In the genomic region with DNA sequence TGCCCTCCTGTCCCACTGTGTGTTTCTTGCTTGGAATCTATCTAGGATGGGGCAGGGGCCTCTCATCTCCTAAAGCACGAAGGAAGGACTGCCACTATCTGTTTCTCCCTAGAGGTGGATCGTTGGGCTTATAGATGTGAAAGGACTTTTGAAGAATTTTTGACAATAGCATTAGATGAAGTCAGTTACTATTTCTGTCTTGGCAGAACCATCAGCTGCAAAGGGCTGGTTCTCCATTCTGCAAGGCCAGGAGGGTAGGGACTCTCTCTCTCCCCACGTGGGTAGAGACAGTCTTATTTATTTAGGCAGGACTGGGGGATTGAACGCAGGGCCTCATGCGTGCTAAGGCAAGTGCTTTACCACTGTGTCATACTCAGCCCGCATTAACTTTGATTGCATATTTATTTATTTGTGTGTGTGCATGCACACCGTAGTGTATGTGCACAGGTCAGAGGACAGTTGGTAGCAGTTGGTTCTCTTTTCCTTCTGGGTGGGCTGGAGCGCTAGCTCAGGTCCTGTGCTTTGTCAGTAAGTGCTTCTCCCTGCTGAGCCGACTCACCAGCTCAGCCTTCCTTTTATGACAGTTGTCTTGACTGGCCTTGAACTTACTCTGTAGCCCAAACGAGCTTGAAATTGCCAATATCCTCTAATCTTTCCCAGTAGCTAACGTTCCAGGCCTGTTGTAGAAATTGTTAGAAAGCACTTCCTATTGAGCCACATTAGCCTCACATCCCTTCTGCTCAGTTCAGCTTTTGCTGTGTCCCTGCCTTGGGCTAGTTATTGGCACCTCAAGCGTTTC, we compare ENCODE assay signal across 14 mouse cellular contexts. TPM values are rescaled to one million over a fixed set of nuclear protein-coding genes. Genes with fewer than 3 reads are reported as not detected.
A peak's percentile ranks its signal among the peaks of the same experiment; 100 is the strongest.
DNase-seq lines count a peak whose midpoint lies in the region; ATAC-seq and TF ChIP-seq lines count a peak whose summit lies in the region.
"Had no signal": no experiment of that assay in that cellular context is flagged by ENCODE, and none has a peak within 500 bp of the region (broad histone marks: within the 10 kb centered on the region; RNA-seq: fewer than 3 reads in every experiment).

No protein-coding gene starts in this region.

- TF ChIP-seq EP300 in lung, postnatal 0 days (IDR thresholded peaks at IDR 0.05): no peak

- no peak overlapping the region for H3K27ac ChIP-seq in heart, embryonic 11.5 days (ENCODE audit: low read depth, low read length)
- no peak overlapping the region for H3K27ac ChIP-seq in lung, postnatal 0 days (ENCODE audit: low read length)
- peak overlapping the region; percentile 88; the same call in 1 of the 2 replicates for H3K27ac ChIP-seq in embryonic facial prominence, embryonic 14.5 days (replicated peaks; ENCODE audit: low read depth, low read length)
- no peak overlapping the region for H3K27ac ChIP-seq in stomach, embryonic 15.5 days
- H3K27ac ChIP-seq: neural tube, embryonic 15.5 days had no signal

- H3K4me1 ChIP-seq in heart, embryonic 11.5 days (ENCODE audit: control insufficient read depth, insufficient read depth, low read length): peaks cover 13% of the 10 kb centered on the region; the same call in 1 of the 2 replicates
- H3K4me1 ChIP-seq in lung, postnatal 0 days (ENCODE audit: insufficient read depth, low read depth, low read length): peaks cover 7% of the 10 kb centered on the region; the same call in 1 of the 2 replicates
- H3K4me1 ChIP-seq in lung, adult 2 months (ENCODE audit: control insufficient read depth, insufficient read depth, low read length): peaks cover 5% of the 10 kb centered on the region; the same call in 1 of the 2 replicates
- H3K4me1 ChIP-seq in embryonic facial prominence, embryonic 14.5 days (ENCODE audit: control insufficient read depth, insufficient read depth, low read length): peaks cover 9% of the 10 kb centered on the region
- peaks cover 22% of the 10 kb centered on the region for H3K4me1 ChIP-seq in stomach, embryonic 15.5 days

- H3K36me3 ChIP-seq in heart, embryonic 11.5 days (ENCODE audit: control insufficient read depth, insufficient read depth, low read length): no peaks in the 10 kb centered on the region
- no peaks in the 10 kb centered on the region for H3K36me3 ChIP-seq in lung, postnatal 0 days (ENCODE audit: insufficient read depth, low read length)
- no peaks in the 10 kb centered on the region for H3K36me3 ChIP-seq in embryonic facial prominence, embryonic 14.5 days (ENCODE audit: control insufficient read depth, insufficient read depth, low read length)
- no peaks in the 10 kb centered on the region for H3K36me3 ChIP-seq in stomach, embryonic 15.5 days
- H3K36me3 ChIP-seq: hindbrain, embryonic 12.5 days; neural tube, embryonic 15.5 days had no signal

- no peaks in the 10 kb centered on the region for H3K9me3 ChIP-seq in heart, embryonic 11.5 days (replicated peaks; ENCODE audit: control insufficient read depth, low read length)
- H3K9me3 ChIP-seq in lung, postnatal 0 days (ENCODE audit: low read length): no peaks in the 10 kb centered on the region
- H3K9me3 ChIP-seq in embryonic facial prominence, embryonic 14.5 days (ENCODE audit: control insufficient read depth, low read length): no peaks in the 10 kb centered on the region
- no peaks in the 10 kb centered on the region for H3K9me3 ChIP-seq in stomach, embryonic 15.5 days
- H3K9me3 ChIP-seq: hindbrain, embryonic 12.5 days; neural tube, embryonic 15.5 days had no signal

- WGBS in heart, embryonic 11.5 days (ENCODE audit: insufficient replicate concordance): 63% methylated on average over 12 of the region's 12 CpGs
- WGBS in lung, postnatal 0 days: 52% methylated on average over 12 of the region's 12 CpGs
- WGBS in lung, adult 2 months: 47% methylated on average over 12 of the region's 12 CpGs
- 59% methylated on average over 12 of the region's 12 CpGs for WGBS in embryonic facial prominence, embryonic 14.5 days
- WGBS in stomach, embryonic 15.5 days: 51% methylated on average over 12 of the region's 12 CpGs

- no peaks in the 10 kb centered on the region for H3K27me3 ChIP-seq in heart, embryonic 11.5 days (ENCODE audit: control insufficient read depth, insufficient read depth, low read length)
- no peaks in the 10 kb centered on the region for H3K27me3 ChIP-seq in lung, postnatal 0 days (replicated peaks; ENCODE audit: insufficient read depth, low read length)
- no peaks in the 10 kb centered on the region for H3K27me3 ChIP-seq in embryonic facial prominence, embryonic 14.5 days (replicated peaks; ENCODE audit: control insufficient read depth, insufficient read depth, low read length)
- no peaks in the 10 kb centered on the region for H3K27me3 ChIP-seq in stomach, embryonic 15.5 days (replicated peaks)
- H3K27me3 ChIP-seq: hindbrain, embryonic 12.5 days had no signal

- TF ChIP-seq POLR2A in lung, adult 2 months (IDR thresholded peaks at IDR 0.05; ENCODE audit: borderline replicate concordance, extremely low read depth, low read depth, low read length): no peak

- no peak for TF ChIP-seq CTCF in lung, postnatal 0 days (IDR thresholded peaks at IDR 0.05)
- no peak for TF ChIP-seq CTCF in lung, adult 2 months (IDR thresholded peaks at IDR 0.05; ENCODE audit: insufficient read depth, low read length)

- H3K4me3 ChIP-seq in heart, embryonic 11.5 days (ENCODE audit: low read depth, low read length): no peak overlapping the region
- no peak overlapping the region for H3K4me3 ChIP-seq in lung, postnatal 0 days (ENCODE audit: low read depth, low read length)
- H3K4me3 ChIP-seq in lung, adult 2 months (replicated peaks; ENCODE audit: extremely low read depth, low read depth, low read length): no peak overlapping the region
- no peak overlapping the region for H3K4me3 ChIP-seq in embryonic facial prominence, embryonic 14.5 days (ENCODE audit: low read depth, low read length)
- H3K4me3 ChIP-seq in stomach, embryonic 15.5 days (replicated peaks): no peak overlapping the region
- H3K4me3 ChIP-seq: hindbrain, embryonic 12.5 days had no signal

- no peak for ATAC-seq in heart, embryonic 11.5 days (replicated peaks; ENCODE audit: insufficient number of reproducible peaks, low FRiP score, low TSS enrichment)
- ATAC-seq in lung, postnatal 0 days: no peak
- ATAC-seq in embryonic facial prominence, embryonic 14.5 days (ENCODE audit: low read depth): no peak
- no peak for ATAC-seq in stomach, embryonic 15.5 days (ENCODE audit: insufficient read depth, low FRiP score, low read depth)
- ATAC-seq: midbrain, embryonic 16.5 days had no signal

- 0 out of 2 replicates have a peak overlapping the region, but pooled peaks have one; percentile 16 for H3K9ac ChIP-seq in heart, embryonic 11.5 days (ENCODE audit: low read depth, low read length)
- no peak overlapping the region for H3K9ac ChIP-seq in lung, postnatal 0 days (replicated peaks; ENCODE audit: low read depth)
- H3K9ac ChIP-seq in embryonic facial prominence, embryonic 14.5 days (ENCODE audit: low read depth, low read length): no peak overlapping the region
- H3K9ac ChIP-seq in stomach, embryonic 15.5 days: no peak overlapping the region
- H3K9ac ChIP-seq: neural tube, embryonic 15.5 days had no signal

- DNase-seq in heart, adult 8-10 months (ENCODE audit: low spot score): no peak
- no peak for DNase-seq in lung, postnatal 0 days (ENCODE audit: low spot score)
- no peak for DNase-seq in lung, adult 2 months
- no peak for DNase-seq in embryonic facial prominence, embryonic 14.5 days (ENCODE audit: low spot score)
- no peak for DNase-seq in kidney, adult 18-20 months
- no peak for DNase-seq in spleen, postnatal 4 days (ENCODE audit: low spot score in 2 of 2)
- DNase-seq: cerebellum, postnatal 14 days; right cerebral cortex, adult 18-20 months had no signal

- H3K4me2 ChIP-seq in heart, embryonic 11.5 days: no peak overlapping the region
- H3K4me2 ChIP-seq in lung, postnatal 0 days (replicated peaks; ENCODE audit: low read depth, low read length): 0 out of 2 replicates have a peak overlapping the region, but pooled peaks have one; percentile 85
- H3K4me2 ChIP-seq in embryonic facial prominence, embryonic 14.5 days (ENCODE audit: low read depth, low read length): peak overlapping the region; percentile 77; the same call in 1 of the 2 replicates
- 0 out of 2 replicates have a peak overlapping the region, but pooled peaks have one; percentile 75 for H3K4me2 ChIP-seq in stomach, embryonic 15.5 days

RNA-seq across cellular contexts. Expression of gene Armh1, which starts 1.5 kb away (rescaled TPM):
- 0.14 TPM in 1 of 2 replicates, not detected in the other for polyA plus RNA-seq in heart, embryonic 11.5 days (2014; fragmentation: Nextera tagmentation; extraction: Ambion mirVana)
- under 1 TPM in 2 of 4 experiments, not detected in 2; 0.22 to 0.35 TPM for total RNA-seq in heart, adult 8-10 months (2022)
- polyA plus RNA-seq in lung, postnatal 0 days (2015; fragmentation: Nextera tagmentation; extraction: Ambion mirVana): 3.8 and 5.0 TPM in 2 replicates
- polyA plus RNA-seq in lung, adult 2 months (2012; rRNA removed): 4.2 and 5.2 TPM in 2 replicates
- 1.3 and 1.8 TPM in 2 replicates for polyA plus RNA-seq in embryonic facial prominence, embryonic 14.5 days (2014; fragmentation: Nextera tagmentation; extraction: Ambion mirVana)
- polyA plus RNA-seq in stomach, embryonic 15.5 days (2015; fragmentation: Nextera tagmentation; extraction: Ambion mirVana): 0.32 and 0.46 TPM in 2 replicates
- polyA plus RNA-seq: erythroblast, embryonic 14.5 days had no signal

RNA-seq across cellular contexts. Expression of gene Tmem53, which starts 1.7 kb away (rescaled TPM):
- 16.0 and 16.5 TPM in 2 replicates for polyA plus RNA-seq in heart, embryonic 11.5 days (2014; fragmentation: Nextera tagmentation; extraction: Ambion mirVana)
- total RNA-seq in heart, adult 8-10 months (2022): 10 to 100 TPM; 22.3 to 37.6 (median 30.1) TPM
- polyA plus RNA-seq in lung, postnatal 0 days (2015; fragmentation: Nextera tagmentation; extraction: Ambion mirVana): 23.5 and 27.6 TPM in 2 replicates
- polyA plus RNA-seq in lung, adult 2 months (2012; rRNA removed): 21.7 and 24.1 TPM in 2 replicates
- polyA plus RNA-seq in embryonic facial prominence, embryonic 14.5 days (2014; fragmentation: Nextera tagmentation; extraction: Ambion mirVana): 15.5 and 21.9 TPM in 2 replicates
- 13.2 and 13.5 TPM in 2 replicates for polyA plus RNA-seq in stomach, embryonic 15.5 days (2015; fragmentation: Nextera tagmentation; extraction: Ambion mirVana)
